Mouse (Mus musculus) limb, embryonic 15.5 days (tissue): ENCODE measurements around the gene Sema5b. TPM values are rescaled to one million over a fixed set of nuclear protein-coding genes. Genes with fewer than 3 reads are reported as not detected.
A peak's percentile ranks its signal among the peaks of the same experiment; 100 is the strongest.

Experiments used
- ATAC-seq: fragments of 200-750 bp; cut with Nextera tagmentation; 2 replicates; pipeline ENCODE4 v1.8.0; 2017; ENCODE audit warnings: low read depth, moderate TSS enrichment; ENCODE audit not compliant: insufficient number of reproducible peaks, low FRiP score, low TSS enrichment
- H3K27ac ChIP-seq: fragments of 300-500 bp; sonication (generic); 2 replicates; pipeline ENCODE4 v1.5.1; 2015; ENCODE audit warnings: moderate library complexity, mild to moderate bottlenecking, inconsistent platforms
- H3K27me3 ChIP-seq: fragments of 300-500 bp; sonication (generic); 2 replicates; pipeline ENCODE4 v1.6.1; 2015; ENCODE audit warnings: inconsistent platforms
- H3K36me3 ChIP-seq: fragments of 300-500 bp; sonication (generic); 2 replicates; pipeline ENCODE4 v1.6.1; 2015; ENCODE audit warnings: inconsistent platforms
- H3K4me1 ChIP-seq: fragments of 300-500 bp; sonication (generic); 2 replicates; pipeline ENCODE4 v1.6.1; 2015; ENCODE audit warnings: inconsistent platforms
- H3K4me2 ChIP-seq: fragments of 300-500 bp; sonication (generic); 2 replicates; pipeline ENCODE4 v1.6.1; 2015; ENCODE audit warnings: mild to moderate bottlenecking, inconsistent platforms
- H3K4me3 ChIP-seq: fragments of 300-500 bp; sonication (generic); 2 replicates; pipeline ENCODE4 v1.5.1; 2015; ENCODE audit warnings: mild to moderate bottlenecking, inconsistent platforms
- H3K9ac ChIP-seq: fragments of 300-500 bp; sonication (generic); 2 replicates; pipeline ENCODE4 v1.6.1; 2015; ENCODE audit warnings: inconsistent platforms
- H3K9me3 ChIP-seq: fragments of 300-500 bp; sonication (generic); 2 replicates; pipeline ENCODE4 v1.6.1; 2016; ENCODE audit warnings: inconsistent platforms
- WGBS: fragments of 180-500 bp; shearing (Covaris S2); methylation state at CpG from one replicate; pipeline ENCODE4 v1.1.7; 2015; 5-methylcytosine and 5-hydroxymethylcytosine counted together
- polyA plus RNA-seq: library from polyadenylated mRNA; unstranded; fragments of >200 nt; fragmentation: Nextera tagmentation; extraction: Ambion mirVana; gene quantifications from 2 replicates; pipeline ENCODE4 v1.2.1, GENCODE M21; 2015

The Sema5b gene
- polyA plus RNA-seq, 1 experiment from 2014 or later, result 5.0 TPM

DNA sequence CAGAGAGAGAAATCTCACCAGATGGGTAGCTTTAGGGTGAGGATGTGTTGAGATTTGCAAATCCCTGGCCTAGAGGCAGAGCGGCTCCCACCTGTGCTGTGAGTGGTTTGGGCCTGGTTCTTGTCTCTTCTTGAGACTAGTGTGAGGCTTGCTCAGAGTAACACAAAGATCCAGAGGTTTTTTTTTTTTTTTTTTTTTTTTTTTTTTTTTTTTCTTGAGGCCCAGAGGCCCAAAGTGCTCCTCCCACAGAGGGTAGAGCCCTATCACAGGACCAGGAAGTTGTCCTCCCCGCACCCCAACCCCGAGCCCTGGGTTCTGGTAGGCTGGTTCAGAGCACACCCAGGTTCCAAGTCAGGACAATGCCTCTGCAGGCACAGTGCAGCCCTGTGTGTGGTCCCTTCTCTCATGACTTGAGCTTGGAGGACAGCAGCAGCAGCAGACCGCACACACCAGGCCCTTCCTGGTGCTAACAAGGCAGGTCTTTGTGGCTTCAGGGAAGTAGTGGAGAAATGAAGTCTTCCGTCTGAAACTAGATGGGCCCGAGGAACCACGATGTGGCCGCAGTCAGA is 44.3 kb downstream of the Sema5b start:
- no peaks in the 10 kb centered on the region for H3K27me3 ChIP-seq
- no peaks in the 10 kb centered on the region for H3K36me3 ChIP-seq
- peak overlapping the region; percentile 3; the same call in 1 of the 2 replicates for H3K27ac ChIP-seq
- H3K9ac ChIP-seq, result no peak overlapping the region
- 75% methylated on average over 8 of the region's 8 CpGs for WGBS
- no peak for ATAC-seq
- H3K9me3 ChIP-seq, result no peaks in the 10 kb centered on the region
- H3K4me3 ChIP-seq, result no peak overlapping the region
- no peak overlapping the region for H3K4me2 ChIP-seq
- H3K4me1 ChIP-seq, result peaks cover 33% of the 10 kb centered on the region

DNA sequence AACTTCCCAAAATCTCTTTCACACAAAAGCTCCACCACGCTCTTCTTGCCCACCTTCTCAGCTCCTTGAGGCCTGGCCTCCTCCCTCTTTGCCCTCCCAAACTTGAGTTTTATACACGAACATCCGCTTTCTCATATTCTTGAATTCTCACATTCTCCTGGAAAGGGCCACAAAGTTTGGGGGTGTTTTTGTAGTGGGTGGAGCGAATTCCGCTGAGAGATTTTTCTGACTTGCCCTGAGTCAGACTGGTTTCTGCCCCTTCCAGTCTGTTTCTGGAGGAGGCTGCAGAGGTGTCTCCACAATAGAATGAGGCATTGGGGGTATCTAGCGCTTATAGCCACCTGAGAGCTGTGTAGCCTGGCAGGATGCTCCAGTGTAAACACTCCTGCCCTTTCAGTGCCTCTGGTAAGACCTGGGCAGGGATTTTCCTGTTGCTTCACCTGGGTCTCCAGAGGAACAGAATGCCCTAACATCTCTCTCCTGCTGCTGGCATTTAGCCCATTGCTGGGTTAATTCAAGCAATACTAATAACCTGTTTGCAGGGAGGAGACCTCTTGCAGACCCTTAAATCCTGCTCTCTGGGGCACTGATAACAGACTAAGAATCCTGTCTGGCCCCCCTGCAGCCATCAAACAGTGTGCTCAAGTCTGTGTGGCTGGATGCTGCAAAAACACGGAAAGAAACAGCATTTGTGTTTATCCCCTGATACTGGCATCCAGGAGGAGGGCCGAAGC is 46.3 kb downstream of the Sema5b start:
- Histone ChIP-seq H3K4me2 (peak overlapping the region; percentile 40; the same call in 1 of the 2 replicates), H3K9me3 (no peaks in the 10 kb centered on the region), H3K4me1 (peaks cover 42% of the 10 kb centered on the region), H3K9ac (no peak overlapping the region), H3K27me3 (no peaks in the 10 kb centered on the region), H3K27ac (no peak overlapping the region), H3K4me3 (no peak overlapping the region), H3K36me3 (no peaks in the 10 kb centered on the region)
- 61% methylated on average over 8 of the region's 8 CpGs for WGBS
- ATAC-seq, result no peak

- H3K27me3 ChIP-seq, result no peaks in the 10 kb centered on the region
- no peaks in the 10 kb centered on the region for H3K9me3 ChIP-seq
- WGBS, result 12% methylated on average over 20 of the region's 20 CpGs
- peak overlapping the region; percentile 27; the same call in 1 of the 2 replicates for H3K27ac ChIP-seq
- no peaks in the 10 kb centered on the region for H3K36me3 ChIP-seq
- no peak overlapping the region for H3K9ac ChIP-seq
- H3K4me3 ChIP-seq, result 0 out of 2 replicates have a peak overlapping the region, but pooled peaks have one; percentile 9
- no peak for ATAC-seq
- peak overlapping the region; percentile 40 for H3K4me2 ChIP-seq
- peaks cover 48% of the 10 kb centered on the region for H3K4me1 ChIP-seq
Measured at GRCm38 (mm10) chr16:35587866-35588465, 47.0 kb downstream of the Sema5b start.

- Histone ChIP-seq H3K9me3 (no peaks in the 10 kb centered on the region), H3K27me3 (no peaks in the 10 kb centered on the region), H3K4me1 (peaks cover 48% of the 10 kb centered on the region), H3K4me3 (no peak overlapping the region), H3K9ac (no peak overlapping the region), H3K4me2 (no peak overlapping the region), H3K27ac (no peak overlapping the region), H3K36me3 (no peaks in the 10 kb centered on the region)
- WGBS, result 25% methylated on average over 18 of the region's 18 CpGs
- ATAC-seq, result no peak
Measured at GRCm38 (mm10) chr16:35588731-35589151, 47.8 kb downstream of the Sema5b start.

DNA sequence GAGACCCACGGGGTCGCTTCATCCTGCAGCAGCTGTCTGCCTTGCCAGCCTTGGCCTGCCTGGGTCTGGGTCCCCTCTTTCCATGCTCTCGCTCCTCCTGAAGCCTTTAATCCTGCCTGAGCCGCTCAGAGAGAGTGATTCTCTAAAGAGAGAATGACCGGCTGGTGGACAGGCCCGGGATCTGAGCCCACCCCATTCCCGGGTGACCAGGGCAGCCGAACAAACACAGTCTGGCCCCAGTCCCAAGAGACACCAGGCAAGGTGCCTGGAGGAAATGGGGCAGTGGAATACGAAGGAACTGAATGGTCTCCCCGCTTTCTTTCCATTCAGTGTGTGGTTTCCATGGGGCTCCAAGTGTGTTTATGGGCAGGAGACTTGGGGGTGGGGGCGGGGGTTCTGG is 50.8 kb downstream of the Sema5b start:
- H3K27me3 ChIP-seq, result no peaks in the 10 kb centered on the region
- no peak overlapping the region for H3K4me3 ChIP-seq
- H3K27ac ChIP-seq, result no peak overlapping the region
- H3K4me1 ChIP-seq, result peaks cover 44% of the 10 kb centered on the region
- H3K36me3 ChIP-seq, result no peaks in the 10 kb centered on the region
- no peaks in the 10 kb centered on the region for H3K9me3 ChIP-seq
- 30% methylated on average over 11 of the region's 11 CpGs for WGBS
- no peak overlapping the region for H3K9ac ChIP-seq
- ATAC-seq, result no peak
- H3K4me2 ChIP-seq, result no peak overlapping the region

DNA sequence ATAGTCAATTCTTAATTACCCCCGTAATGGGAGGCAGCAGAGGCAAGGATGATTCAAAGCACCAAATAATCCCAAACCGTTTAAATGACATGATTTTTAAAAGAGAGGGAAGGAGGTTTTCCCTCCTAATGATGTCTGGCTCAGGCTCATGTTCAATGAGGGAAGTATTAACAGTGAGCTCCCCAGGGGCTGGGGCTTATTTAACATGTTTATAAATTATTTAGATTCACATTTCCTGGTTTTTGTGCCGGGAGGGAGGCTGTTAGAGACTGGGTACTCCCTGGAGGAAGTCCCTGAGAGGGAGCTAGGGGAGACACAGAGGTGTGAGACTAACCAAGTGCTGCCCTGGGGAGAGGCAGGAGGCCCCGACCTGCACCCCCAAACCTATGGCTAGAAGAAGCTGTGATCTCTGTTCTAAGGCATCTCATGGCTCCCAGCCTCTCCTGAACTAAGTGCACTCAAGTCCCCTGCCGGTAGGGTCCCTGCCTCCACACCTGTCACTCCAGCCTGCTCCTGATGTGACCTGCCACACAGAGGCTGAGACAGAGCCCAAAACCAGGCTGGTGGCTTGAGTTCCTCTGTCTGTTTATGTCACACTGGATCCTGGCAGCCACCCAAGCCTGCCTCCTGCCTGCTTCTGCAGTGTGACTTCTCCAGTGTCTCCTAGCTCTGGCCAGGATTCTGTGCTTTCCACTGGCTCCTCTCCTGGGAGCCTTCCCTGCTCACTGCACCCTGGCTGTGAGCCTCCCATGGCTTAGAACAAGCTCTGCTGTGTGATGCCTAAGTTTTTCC is 51.5 kb downstream of the Sema5b start:
- Histone ChIP-seq H3K4me1 (peaks cover 46% of the 10 kb centered on the region), H3K36me3 (no peaks in the 10 kb centered on the region), H3K4me3 (no peak overlapping the region), H3K27me3 (no peaks in the 10 kb centered on the region), H3K9ac (no peak overlapping the region), H3K27ac (no peak overlapping the region), H3K9me3 (no peaks in the 10 kb centered on the region), H3K4me2 (no peak overlapping the region)
- WGBS, result 9% methylated on average over 5 of the region's 5 CpGs
- peak; percentile 28; the same call in 1 of the 2 replicates for ATAC-seq

- ATAC-seq, result no peak
- no peak overlapping the region for H3K9ac ChIP-seq
- H3K36me3 ChIP-seq, result no peaks in the 10 kb centered on the region
- WGBS, result 97% methylated on average over 5 of the region's 5 CpGs
- no peaks in the 10 kb centered on the region for H3K9me3 ChIP-seq
- H3K4me3 ChIP-seq, result no peak overlapping the region
- no peak overlapping the region for H3K4me2 ChIP-seq
- H3K27me3 ChIP-seq, result no peaks in the 10 kb centered on the region
- H3K27ac ChIP-seq, result no peak overlapping the region
- peaks cover 39% of the 10 kb centered on the region for H3K4me1 ChIP-seq
Measured at GRCm38 (mm10) chr16:35593474-35593873, 52.5 kb downstream of the Sema5b start.

- Histone ChIP-seq H3K4me3 (no peak overlapping the region), H3K27ac (no peak overlapping the region; the same call in 1 of the 2 replicates), H3K4me1 (peaks cover 42% of the 10 kb centered on the region), H3K9ac (no peak overlapping the region), H3K27me3 (no peaks in the 10 kb centered on the region), H3K36me3 (no peaks in the 10 kb centered on the region), H3K4me2 (no peak overlapping the region), H3K9me3 (no peaks in the 10 kb centered on the region)
- ATAC-seq, result no peak
- 60% methylated on average over 6 of the region's 6 CpGs for WGBS
Measured at GRCm38 (mm10) chr16:35596241-35596640, 55.3 kb downstream of the Sema5b start.

- Histone ChIP-seq H3K9ac (no peak overlapping the region), H3K27me3 (no peaks in the 10 kb centered on the region), H3K4me1 (peaks cover 39% of the 10 kb centered on the region), H3K36me3 (no peaks in the 10 kb centered on the region), H3K27ac (no peak overlapping the region; the same call in 1 of the 2 replicates), H3K4me3 (no peak overlapping the region), H3K9me3 (no peaks in the 10 kb centered on the region), H3K4me2 (no peak overlapping the region)
- 0 out of 2 replicates have a peak, but pooled peaks have one; percentile 20 for ATAC-seq
- 34% methylated on average over 8 of the region's 8 CpGs for WGBS
Measured at GRCm38 (mm10) chr16:35596661-35597350, 55.9 kb downstream of the Sema5b start.

- 14% methylated on average over 6 of the region's 6 CpGs for WGBS
- peaks cover 29% of the 10 kb centered on the region for H3K4me1 ChIP-seq
Measured at GRCm38 (mm10) chr16:35597991-35598390, 57.0 kb downstream of the Sema5b start.

GRCm38 (mm10) chr16:35598802-35599201 is 57.9 kb downstream of the Sema5b start:
- ATAC-seq, result no peak
- Histone ChIP-seq H3K9ac (no peak overlapping the region), H3K4me3 (no peak overlapping the region), H3K4me1 (peaks cover 33% of the 10 kb centered on the region), H3K36me3 (no peaks in the 10 kb centered on the region), H3K27ac (no peak overlapping the region), H3K9me3 (no peaks in the 10 kb centered on the region), H3K4me2 (no peak overlapping the region), H3K27me3 (0 out of 2 replicates have a peak, but pooled peaks cover 4% of the 10 kb centered on the region)
- WGBS, result 43% methylated on average over 5 of the region's 5 CpGs

More at GRCm38 (mm10) chr16:35597991-35598390, 57.0 kb downstream of the Sema5b start:
- H3K4me2 ChIP-seq, result no peak overlapping the region
- H3K27ac ChIP-seq, result no peak overlapping the region
- H3K27me3 ChIP-seq, result 0 out of 2 replicates have a peak, but pooled peaks cover 4% of the 10 kb centered on the region
- H3K4me3 ChIP-seq, result no peak overlapping the region
- no peaks in the 10 kb centered on the region for H3K9me3 ChIP-seq
- ATAC-seq, result no peak
- no peak overlapping the region for H3K9ac ChIP-seq
- H3K36me3 ChIP-seq, result no peaks in the 10 kb centered on the region
